Mouse (Mus musculus): ENCODE measurements at regions not wholly inside any gene's neighbourhood (a gene's known extent, or its start where the extent isn't known, plus 50 kb on each side); places are given as distances from the start of the nearest gene placed in this dataset.
A peak's percentile ranks its signal among the peaks of the same experiment; 100 is the strongest.

DNA sequence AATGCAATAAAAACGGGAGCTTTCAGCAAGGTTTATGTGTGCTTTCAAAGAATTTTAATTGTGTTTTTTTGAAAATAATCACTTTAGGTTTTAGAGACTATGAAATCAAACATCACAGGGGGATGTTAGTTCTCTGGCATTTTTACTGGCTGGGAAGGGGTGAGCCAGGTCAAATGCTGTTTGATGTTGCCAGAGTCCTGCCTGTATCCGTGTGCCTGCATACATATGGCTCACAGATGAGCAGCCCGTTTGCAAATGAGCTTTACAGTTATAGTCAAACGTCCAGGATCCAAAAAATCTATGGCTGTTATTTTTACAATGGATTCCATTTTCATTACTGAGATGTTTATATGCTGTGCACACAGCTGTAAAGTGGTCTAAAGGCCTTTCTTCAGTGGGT, 354.7 kb downstream of the Ice1 start:
- Histone ChIP-seq H3K27me3 (ENCODE audit: insufficient read depth, low read length) (no peaks in the 10 kb centered on the region), H3K9me3 (ENCODE audit: low read depth, low read length) (no peaks in the 10 kb centered on the region), H3K36me3 (ENCODE audit: insufficient read depth) (no peaks in the 10 kb centered on the region), H3K4me1 (ENCODE audit: insufficient read depth) (no peaks in the 10 kb centered on the region; the same call in 1 of the 2 replicates), H3K27ac (ENCODE audit: low read depth) (no peak overlapping the region), H3K4me2 (no peak overlapping the region), H3K4me3 (ENCODE audit: low read depth, low read length) (no peak overlapping the region), H3K9ac (no peak overlapping the region)
- WGBS, result 24% methylated on average over 4 of the region's 4 CpGs
- DNase-seq (no peak), ATAC-seq (ENCODE audit: insufficient read depth) (no peak)
- TF ChIP-seq CTCF (IDR thresholded peaks at IDR 0.05; ENCODE audit: low read depth), result no peak

DNA sequence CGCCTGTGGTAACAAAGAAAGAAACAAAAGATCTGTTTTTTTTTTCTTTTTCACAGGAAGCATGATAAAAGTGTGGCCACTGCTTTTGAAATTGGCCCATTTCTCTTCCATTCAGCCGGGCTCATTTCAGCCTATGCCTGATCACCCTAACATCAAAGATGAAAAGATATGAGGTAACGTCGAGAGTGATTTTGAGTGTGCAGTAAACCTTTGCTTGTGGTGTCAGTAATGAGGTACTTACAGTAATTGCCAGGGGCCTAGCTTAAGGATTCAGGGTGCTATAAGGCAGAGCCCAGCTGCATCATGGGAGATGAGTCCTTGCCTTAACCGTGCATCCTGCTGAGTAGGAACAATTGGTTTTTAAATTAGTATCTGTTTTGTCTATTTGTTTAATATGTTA, 354.2 kb downstream of the Ice1 start:
- DNase-seq, result no peak
- no peak for ATAC-seq (ENCODE audit: insufficient read depth)
- TF ChIP-seq CTCF (IDR thresholded peaks at IDR 0.05; ENCODE audit: low read depth), result no peak
- Histone ChIP-seq H3K27ac (ENCODE audit: low read depth) (no peak overlapping the region), H3K4me2 (no peak overlapping the region), H3K4me1 (ENCODE audit: insufficient read depth) (no peaks in the 10 kb centered on the region; the same call in 1 of the 2 replicates), H3K27me3 (ENCODE audit: insufficient read depth, low read length) (no peaks in the 10 kb centered on the region), H3K4me3 (ENCODE audit: low read depth, low read length) (no peak overlapping the region), H3K9me3 (ENCODE audit: low read depth, low read length) (no peaks in the 10 kb centered on the region), H3K36me3 (ENCODE audit: insufficient read depth) (no peaks in the 10 kb centered on the region), H3K9ac (no peak overlapping the region)
- 53% methylated on average over 5 of the region's 5 CpGs for WGBS

GRCm38 (mm10) chr13:70292713-70293112, 344.7 kb downstream of the Ice1 start:
- DNase-seq (no peak), ATAC-seq (ENCODE audit: insufficient read depth) (no peak)
- Histone ChIP-seq H3K36me3 (ENCODE audit: insufficient read depth) (no peaks in the 10 kb centered on the region), H3K27ac (ENCODE audit: low read depth) (no peak overlapping the region), H3K4me3 (ENCODE audit: low read depth, low read length) (no peak overlapping the region), H3K4me2 (no peak overlapping the region), H3K27me3 (ENCODE audit: insufficient read depth, low read length) (no peaks in the 10 kb centered on the region), H3K9me3 (ENCODE audit: low read depth, low read length) (no peaks in the 10 kb centered on the region), H3K9ac (no peak overlapping the region), H3K4me1 (ENCODE audit: insufficient read depth) (no peaks in the 10 kb centered on the region)
- 80% methylated on average over 3 of the region's 3 CpGs for WGBS
- TF ChIP-seq CTCF (IDR thresholded peaks at IDR 0.05; ENCODE audit: low read depth), result no peak

- Histone ChIP-seq H3K36me3 (ENCODE audit: insufficient read depth) (no peaks in the 10 kb centered on the region), H3K9me3 (ENCODE audit: low read depth, low read length) (no peaks in the 10 kb centered on the region), H3K4me2 (no peak overlapping the region), H3K9ac (no peak overlapping the region), H3K27ac (ENCODE audit: low read depth) (no peak overlapping the region), H3K4me1 (ENCODE audit: insufficient read depth) (no peaks in the 10 kb centered on the region), H3K27me3 (ENCODE audit: insufficient read depth, low read length) (no peaks in the 10 kb centered on the region), H3K4me3 (ENCODE audit: low read depth, low read length) (no peak overlapping the region)
- ATAC-seq (ENCODE audit: insufficient read depth) (no peak), DNase-seq (no peak)
- WGBS, result 67% methylated on average over 5 of the region's 5 CpGs
- TF ChIP-seq CTCF (IDR thresholded peaks at IDR 0.05; ENCODE audit: low read depth), result no peak
These were observed 333.4 kb downstream of the Ice1 start for GRCm38 (mm10) chr13:70303953-70304525.

DNA sequence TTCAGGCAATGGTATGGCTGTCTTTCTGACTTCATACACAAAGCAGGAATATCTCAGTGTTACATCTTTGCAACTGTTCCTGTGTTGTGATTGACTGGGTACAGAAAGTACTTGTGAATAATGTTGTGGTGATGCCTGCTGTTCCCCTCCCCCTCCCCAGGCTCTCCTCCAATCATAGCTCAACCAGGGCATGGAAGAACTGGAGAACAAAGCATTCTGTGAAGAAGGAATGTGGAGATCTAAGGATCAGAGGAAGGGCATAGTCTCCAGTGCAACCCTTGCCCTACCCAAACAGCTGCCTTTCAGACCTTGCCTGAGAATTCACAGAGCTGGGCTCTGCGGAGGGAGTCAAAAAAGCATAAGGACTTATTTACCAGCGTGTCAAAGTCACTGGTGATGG, 326.9 kb downstream of the Ice1 start:
- Histone ChIP-seq H3K4me2 (no peak overlapping the region), H3K9ac (no peak overlapping the region), H3K9me3 (ENCODE audit: low read depth, low read length) (no peaks in the 10 kb centered on the region), H3K4me1 (ENCODE audit: insufficient read depth) (no peaks in the 10 kb centered on the region), H3K27ac (ENCODE audit: low read depth) (no peak overlapping the region), H3K36me3 (ENCODE audit: insufficient read depth) (no peaks in the 10 kb centered on the region), H3K27me3 (ENCODE audit: insufficient read depth, low read length) (no peaks in the 10 kb centered on the region), H3K4me3 (ENCODE audit: low read depth, low read length) (no peak overlapping the region)
- DNase-seq (no peak), ATAC-seq (ENCODE audit: insufficient read depth) (no peak)
- WGBS, result 44% methylated on average over 2 of the region's 2 CpGs
- TF ChIP-seq CTCF (IDR thresholded peaks at IDR 0.05; ENCODE audit: low read depth), result no peak

GRCm38 (mm10) chr13:70311226-70312055, 326.0 kb downstream of the Ice1 start:
- 84% methylated on average over 14 of the region's 14 CpGs for WGBS
- no peak for TF ChIP-seq CTCF (IDR thresholded peaks at IDR 0.05; ENCODE audit: low read depth)
- no peak for DNase-seq

GRCm38 (mm10) chr13:70313205-70313604, 324.2 kb downstream of the Ice1 start:
- no peak for TF ChIP-seq CTCF (IDR thresholded peaks at IDR 0.05; ENCODE audit: low read depth)
- Histone ChIP-seq H3K4me1 (ENCODE audit: insufficient read depth) (no peaks in the 10 kb centered on the region), H3K27me3 (ENCODE audit: insufficient read depth, low read length) (no peaks in the 10 kb centered on the region), H3K4me2 (no peak overlapping the region), H3K27ac (ENCODE audit: low read depth) (no peak overlapping the region), H3K9ac (no peak overlapping the region), H3K36me3 (ENCODE audit: insufficient read depth) (no peaks in the 10 kb centered on the region), H3K4me3 (ENCODE audit: low read depth, low read length) (no peak overlapping the region), H3K9me3 (ENCODE audit: low read depth, low read length) (no peaks in the 10 kb centered on the region)
- WGBS, result 57% methylated on average over 2 of the region's 2 CpGs
- ATAC-seq (ENCODE audit: insufficient read depth) (no peak), DNase-seq (peak; percentile 17)

More at GRCm38 (mm10) chr13:70311226-70312055, 326.0 kb downstream of the Ice1 start:
- Histone ChIP-seq H3K27ac (ENCODE audit: low read depth) (no peak overlapping the region), H3K4me3 (ENCODE audit: low read depth, low read length) (no peak overlapping the region), H3K4me2 (no peak overlapping the region), H3K9me3 (ENCODE audit: low read depth, low read length) (no peaks in the 10 kb centered on the region), H3K4me1 (ENCODE audit: insufficient read depth) (no peaks in the 10 kb centered on the region), H3K36me3 (ENCODE audit: insufficient read depth) (no peaks in the 10 kb centered on the region), H3K27me3 (ENCODE audit: insufficient read depth, low read length) (no peaks in the 10 kb centered on the region), H3K9ac (no peak overlapping the region)
- ATAC-seq (ENCODE audit: insufficient read depth), result no peak
